Mouse (Mus musculus): Measurements from ENCODE around the gene Lrch1. TPM values are rescaled to one million over a fixed set of nuclear protein-coding genes. Genes with fewer than 3 reads are reported as not detected.

Gene Lrch1
- polyA plus RNA-seq, 1 experiment from 2014 or later: 12.4 TPM

GRCm38 (mm10) chr14:74880868-74881267 lies 66.8 kb downstream of the Lrch1 start:
- no peak for ATAC-seq (ENCODE audit: insufficient read depth, low FRiP score)
- 71% methylated on average over 10 of the region's 10 CpGs for WGBS
- H3K27ac ChIP-seq (ENCODE audit: low read length): no peak overlapping the region

GRCm38 (mm10) chr14:74879480-74879879 lies 68.2 kb downstream of the Lrch1 start:
- Histone ChIP-seq H3K9ac (ENCODE audit: low read length) (no peak overlapping the region), H3K36me3 (ENCODE audit: control insufficient read depth, insufficient read depth, low read length) (no peaks in the 10 kb centered on the region), H3K9me3 (replicated peaks; ENCODE audit: control insufficient read depth, low read length) (no peaks in the 10 kb centered on the region), H3K4me1 (ENCODE audit: control insufficient read depth, insufficient read depth, low read length) (peaks cover 39% of the 10 kb centered on the region), H3K27me3 (ENCODE audit: control insufficient read depth, insufficient read depth, low read length) (no peaks in the 10 kb centered on the region), H3K4me2 (ENCODE audit: low read depth, low read length) (no peak overlapping the region), H3K4me3 (replicated peaks; ENCODE audit: low read length) (no peak overlapping the region), H3K27ac (ENCODE audit: low read length) (no peak overlapping the region)
- WGBS: 67% methylated on average over 10 of the region's 10 CpGs
- no peak for ATAC-seq (ENCODE audit: insufficient read depth, low FRiP score)

More at GRCm38 (mm10) chr14:74880868-74881267, 66.8 kb downstream of the Lrch1 start:
- Histone ChIP-seq H3K4me1 (ENCODE audit: control insufficient read depth, insufficient read depth, low read length) (peaks cover 47% of the 10 kb centered on the region), H3K4me2 (ENCODE audit: low read depth, low read length) (no peak overlapping the region), H3K4me3 (replicated peaks; ENCODE audit: low read length) (no peak overlapping the region), H3K9me3 (replicated peaks; ENCODE audit: control insufficient read depth, low read length) (no peaks in the 10 kb centered on the region), H3K9ac (ENCODE audit: low read length) (no peak overlapping the region; the same call in 1 of the 2 replicates), H3K36me3 (ENCODE audit: control insufficient read depth, insufficient read depth, low read length) (no peaks in the 10 kb centered on the region), H3K27me3 (ENCODE audit: control insufficient read depth, insufficient read depth, low read length) (no peaks in the 10 kb centered on the region)

GRCm38 (mm10) chr14:74877287-74877686 lies 70.4 kb downstream of the Lrch1 start:
- H3K27ac ChIP-seq (ENCODE audit: low read length): no peak overlapping the region
- peaks cover 27% of the 10 kb centered on the region for H3K4me1 ChIP-seq (ENCODE audit: control insufficient read depth, insufficient read depth, low read length)
- H3K9me3 ChIP-seq (replicated peaks; ENCODE audit: control insufficient read depth, low read length): no peaks in the 10 kb centered on the region
- no peak overlapping the region for H3K4me3 ChIP-seq (replicated peaks; ENCODE audit: low read length)
- no peak overlapping the region for H3K4me2 ChIP-seq (ENCODE audit: low read depth, low read length)
- no peaks in the 10 kb centered on the region for H3K36me3 ChIP-seq (ENCODE audit: control insufficient read depth, insufficient read depth, low read length)
- H3K27me3 ChIP-seq (ENCODE audit: control insufficient read depth, insufficient read depth, low read length): no peaks in the 10 kb centered on the region
- H3K9ac ChIP-seq (ENCODE audit: low read length): no peak overlapping the region
- 47% methylated on average over 5 of the region's 5 CpGs for WGBS
- ATAC-seq (ENCODE audit: insufficient read depth, low FRiP score): no peak

GRCm38 (mm10) chr14:74871220-74871619 lies 76.5 kb downstream of the Lrch1 start:
- 24% methylated on average over 4 of the region's 4 CpGs for WGBS
- no peak overlapping the region for H3K9ac ChIP-seq (ENCODE audit: low read length)
- no peaks in the 10 kb centered on the region for H3K36me3 ChIP-seq (ENCODE audit: control insufficient read depth, insufficient read depth, low read length)
- 0 out of 2 replicates have a peak, but pooled peaks have one; percentile 51 for ATAC-seq (ENCODE audit: insufficient read depth, low FRiP score)
- H3K4me3 ChIP-seq (replicated peaks; ENCODE audit: low read length): no peak overlapping the region
- H3K9me3 ChIP-seq (replicated peaks; ENCODE audit: control insufficient read depth, low read length): no peaks in the 10 kb centered on the region
- peaks cover 29% of the 10 kb centered on the region for H3K4me1 ChIP-seq (ENCODE audit: control insufficient read depth, insufficient read depth, low read length)
- no peak overlapping the region for H3K4me2 ChIP-seq (ENCODE audit: low read depth, low read length)
- no peak overlapping the region for H3K27ac ChIP-seq (ENCODE audit: low read length)
- no peaks in the 10 kb centered on the region for H3K27me3 ChIP-seq (ENCODE audit: control insufficient read depth, insufficient read depth, low read length)

GRCm38 (mm10) chr14:74868902-74869230 lies 78.8 kb downstream of the Lrch1 start:
- no peak for ATAC-seq (ENCODE audit: insufficient read depth, low FRiP score)
- no peaks in the 10 kb centered on the region for H3K36me3 ChIP-seq (ENCODE audit: control insufficient read depth, insufficient read depth, low read length)
- WGBS: 72% methylated on average over 4 of the region's 4 CpGs
- H3K27me3 ChIP-seq (ENCODE audit: control insufficient read depth, insufficient read depth, low read length): no peaks in the 10 kb centered on the region
- no peak overlapping the region for H3K4me3 ChIP-seq (replicated peaks; ENCODE audit: low read length)
- no peak overlapping the region for H3K4me2 ChIP-seq (ENCODE audit: low read depth, low read length)
- H3K27ac ChIP-seq (ENCODE audit: low read length): no peak overlapping the region
- H3K9me3 ChIP-seq (replicated peaks; ENCODE audit: control insufficient read depth, low read length): no peaks in the 10 kb centered on the region
- no peak overlapping the region for H3K9ac ChIP-seq (ENCODE audit: low read length)
- H3K4me1 ChIP-seq (ENCODE audit: control insufficient read depth, insufficient read depth, low read length): peaks cover 43% of the 10 kb centered on the region

- 84% methylated on average over 2 of the region's 2 CpGs for WGBS
- no peak overlapping the region for H3K4me3 ChIP-seq (replicated peaks; ENCODE audit: low read length)
- no peak for ATAC-seq (ENCODE audit: insufficient read depth, low FRiP score)
- H3K9ac ChIP-seq (ENCODE audit: low read length): no peak overlapping the region
- no peak overlapping the region for H3K27ac ChIP-seq (ENCODE audit: low read length)
- no peak overlapping the region for H3K4me2 ChIP-seq (ENCODE audit: low read depth, low read length)
- no peaks in the 10 kb centered on the region for H3K36me3 ChIP-seq (ENCODE audit: control insufficient read depth, insufficient read depth, low read length)
- H3K27me3 ChIP-seq (ENCODE audit: control insufficient read depth, insufficient read depth, low read length): no peaks in the 10 kb centered on the region
- H3K9me3 ChIP-seq (replicated peaks; ENCODE audit: control insufficient read depth, low read length): no peaks in the 10 kb centered on the region
- peaks cover 44% of the 10 kb centered on the region for H3K4me1 ChIP-seq (ENCODE audit: control insufficient read depth, insufficient read depth, low read length)
These were observed 79.3 kb downstream of the Lrch1 start for GRCm38 (mm10) chr14:74868188-74868901.

GRCm38 (mm10) chr14:74867076-74868042 lies 80.3 kb downstream of the Lrch1 start:
- 0 out of 2 replicates have a peak overlapping the region, but pooled peaks have one; percentile 3 for H3K4me2 ChIP-seq (ENCODE audit: low read depth, low read length)

GRCm38 (mm10) chr14:74865738-74866137 lies 81.9 kb downstream of the Lrch1 start:
- H3K27me3 ChIP-seq (ENCODE audit: control insufficient read depth, insufficient read depth, low read length): no peaks in the 10 kb centered on the region
- WGBS: 30% methylated on average over 3 of the region's 3 CpGs
- H3K36me3 ChIP-seq (ENCODE audit: control insufficient read depth, insufficient read depth, low read length): no peaks in the 10 kb centered on the region
- H3K9ac ChIP-seq (ENCODE audit: low read length): no peak overlapping the region
- no peaks in the 10 kb centered on the region for H3K9me3 ChIP-seq (replicated peaks; ENCODE audit: control insufficient read depth, low read length)
- no peak overlapping the region for H3K4me2 ChIP-seq (ENCODE audit: low read depth, low read length)
- no peak for ATAC-seq (ENCODE audit: insufficient read depth, low FRiP score)
- no peak overlapping the region for H3K4me3 ChIP-seq (replicated peaks; ENCODE audit: low read length)
- peak overlapping the region; percentile 48 for H3K27ac ChIP-seq (ENCODE audit: low read length)
- peaks cover 26% of the 10 kb centered on the region for H3K4me1 ChIP-seq (ENCODE audit: control insufficient read depth, insufficient read depth, low read length)

More at GRCm38 (mm10) chr14:74867076-74868042, 80.3 kb downstream of the Lrch1 start:
- Histone ChIP-seq H3K4me3 (replicated peaks; ENCODE audit: low read length) (no peak overlapping the region), H3K4me1 (ENCODE audit: control insufficient read depth, insufficient read depth, low read length) (peaks cover 39% of the 10 kb centered on the region), H3K9ac (ENCODE audit: low read length) (no peak overlapping the region), H3K27me3 (ENCODE audit: control insufficient read depth, insufficient read depth, low read length) (no peaks in the 10 kb centered on the region), H3K9me3 (replicated peaks; ENCODE audit: control insufficient read depth, low read length) (no peaks in the 10 kb centered on the region), H3K36me3 (ENCODE audit: control insufficient read depth, insufficient read depth, low read length) (no peaks in the 10 kb centered on the region), H3K27ac (ENCODE audit: low read length) (0 out of 2 replicates have a peak overlapping the region, but pooled peaks have one; percentile 20)
- ATAC-seq (ENCODE audit: insufficient read depth, low FRiP score): no peak
- WGBS: 63% methylated on average over 20 of the region's 20 CpGs
